Mouse (Mus musculus): Measurements from ENCODE around the gene Ddah2. TPM values are rescaled to one million over a fixed set of nuclear protein-coding genes. Genes with fewer than 3 reads are reported as not detected.

The Ddah2 gene
- total and polyA plus RNA-seq, 2 experiments from 2014 or later, result 204 to 210 TPM

DNA sequence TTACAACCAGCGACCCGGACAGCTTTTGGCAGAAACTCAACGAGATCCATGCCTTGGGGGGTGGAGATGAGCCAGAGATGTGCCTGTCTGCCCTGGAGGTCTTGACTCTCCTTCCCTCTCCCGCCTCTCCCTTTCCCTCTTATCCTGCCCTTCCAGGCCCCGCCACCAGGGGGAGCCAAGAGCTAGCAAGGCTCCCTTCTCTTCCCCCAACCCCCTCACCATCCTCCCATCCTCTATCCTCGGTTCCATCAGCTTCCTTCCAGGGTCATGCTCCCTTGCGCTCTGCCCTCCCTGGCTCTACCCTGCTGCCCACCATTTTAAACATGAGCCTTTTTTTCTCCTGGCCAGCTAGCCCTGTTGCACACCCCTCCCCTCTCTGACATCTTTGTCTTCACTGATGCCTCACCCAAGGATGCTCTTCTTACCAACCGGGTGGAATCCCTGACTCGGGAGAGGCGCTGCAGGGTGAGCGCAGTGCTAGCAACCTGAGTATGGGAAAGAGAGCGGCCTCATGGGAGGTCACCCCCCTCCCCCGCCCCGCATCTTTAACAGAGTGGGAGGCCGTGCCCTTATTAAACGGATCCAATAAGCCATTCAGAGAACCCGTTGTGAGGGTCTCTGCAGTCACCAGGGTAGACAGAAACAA is 37.5 kb upstream of the Ddah2 start:
- H3K4me3 ChIP-seq (ENCODE audit: low read depth, low read length), result no peak overlapping the region
- no peak overlapping the region; the same call in 1 of the 2 replicates for H3K27ac ChIP-seq (ENCODE audit: low read depth, low read length)
- H3K4me1 ChIP-seq (ENCODE audit: insufficient read depth, low read length), result no peaks in the 10 kb centered on the region
- peak; percentile 88 for TF ChIP-seq CTCF (IDR thresholded peaks at IDR 0.05)
- H3K27me3 ChIP-seq (ENCODE audit: insufficient read depth, low read length), result no peaks in the 10 kb centered on the region
- DNase-seq (ENCODE audit: low spot score), result peak; percentile 64
- peaks cover 2% of the 10 kb centered on the region; the same call in 1 of the 2 replicates for H3K36me3 ChIP-seq (ENCODE audit: insufficient read depth, low read length)
- H3K9ac ChIP-seq (replicated peaks; ENCODE audit: low read length, poor library complexity, severe bottlenecking), result no peak overlapping the region
- H3K4me2 ChIP-seq (ENCODE audit: low read depth, low read length, poor library complexity, severe bottlenecking), result no peak overlapping the region
- no peaks in the 10 kb centered on the region for H3K9me3 ChIP-seq (ENCODE audit: low read length)
- ATAC-seq (ENCODE audit: low FRiP score), result peak; percentile 29; the same call in 1 of the 2 replicates
- WGBS, result 6% methylated on average over 16 of the region's 17 CpGs

DNA sequence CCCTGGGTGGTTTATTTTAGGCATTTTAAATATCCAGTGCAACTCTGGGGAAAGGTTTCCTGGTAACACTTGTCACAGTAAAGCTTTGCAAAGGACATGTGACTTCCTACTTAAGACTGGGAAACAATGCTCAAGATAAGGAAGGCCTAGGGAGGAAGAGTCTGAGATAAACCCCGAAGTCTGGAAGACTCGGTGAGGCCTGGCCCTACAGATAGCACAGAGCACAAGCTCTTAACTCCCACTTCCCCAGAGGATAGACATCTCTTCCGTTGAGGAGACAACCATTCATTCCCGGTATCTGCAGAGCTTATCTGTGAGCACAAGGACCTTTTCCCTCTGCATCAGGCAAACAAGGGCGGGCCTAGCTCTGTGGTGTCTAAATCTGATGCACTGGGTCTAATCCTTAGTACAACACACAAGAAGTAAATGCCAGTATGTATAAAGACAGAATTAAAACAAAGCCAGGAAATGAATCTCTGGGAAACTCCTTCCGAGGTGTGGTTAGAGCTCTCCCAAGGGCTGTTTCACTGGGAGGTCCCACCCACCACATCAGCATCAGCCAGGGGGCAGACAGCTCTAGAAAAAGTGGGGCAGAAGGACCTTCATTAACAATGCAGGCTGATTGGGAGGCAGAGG is 36.9 kb upstream of the Ddah2 start:
- Histone ChIP-seq H3K4me2 (ENCODE audit: low read depth, low read length, poor library complexity, severe bottlenecking) (no peak overlapping the region), H3K4me1 (ENCODE audit: insufficient read depth, low read length) (no peaks in the 10 kb centered on the region), H3K4me3 (ENCODE audit: low read depth, low read length) (no peak overlapping the region), H3K27ac (ENCODE audit: low read depth, low read length) (no peak overlapping the region; the same call in 1 of the 2 replicates), H3K27me3 (ENCODE audit: insufficient read depth, low read length) (no peaks in the 10 kb centered on the region), H3K9me3 (ENCODE audit: low read length) (no peaks in the 10 kb centered on the region), H3K36me3 (ENCODE audit: insufficient read depth, low read length) (no peaks in the 10 kb centered on the region; the same call in 1 of the 2 replicates), H3K9ac (replicated peaks; ENCODE audit: low read length, poor library complexity, severe bottlenecking) (no peak overlapping the region)
- DNase-seq (ENCODE audit: low spot score) (no peak), ATAC-seq (ENCODE audit: low FRiP score) (no peak)
- WGBS, result 50% methylated on average over 6 of the region's 6 CpGs
- TF ChIP-seq CTCF (IDR thresholded peaks at IDR 0.05), result no peak

- no peak for DNase-seq (ENCODE audit: low spot score)
- Histone ChIP-seq H3K27ac (ENCODE audit: low read depth, low read length) (no peak overlapping the region), H3K4me2 (ENCODE audit: low read depth, low read length, poor library complexity, severe bottlenecking) (no peak overlapping the region), H3K4me1 (ENCODE audit: insufficient read depth, low read length) (no peaks in the 10 kb centered on the region), H3K36me3 (ENCODE audit: insufficient read depth, low read length) (no peaks in the 10 kb centered on the region), H3K4me3 (ENCODE audit: low read depth, low read length) (no peak overlapping the region), H3K27me3 (ENCODE audit: insufficient read depth, low read length) (no peaks in the 10 kb centered on the region), H3K9me3 (ENCODE audit: low read length) (no peaks in the 10 kb centered on the region), H3K9ac (replicated peaks; ENCODE audit: low read length, poor library complexity, severe bottlenecking) (no peak overlapping the region)
- 95% methylated on average over 8 of the region's 8 CpGs for WGBS
- no peak for ATAC-seq (ENCODE audit: low FRiP score)
- TF ChIP-seq CTCF (IDR thresholded peaks at IDR 0.05), result no peak
Measured at GRCm38 (mm10) chr17:35022541-35023060, 36.2 kb upstream of the Ddah2 start.

- TF ChIP-seq CTCF (IDR thresholded peaks at IDR 0.05), result no peak
- WGBS, result 88% methylated on average over 5 of the region's 5 CpGs
Measured at GRCm38 (mm10) chr17:35023221-35023620, 35.6 kb upstream of the Ddah2 start.

GRCm38 (mm10) chr17:35023756-35024155 is 35.1 kb upstream of the Ddah2 start:
- no peak for TF ChIP-seq CTCF (IDR thresholded peaks at IDR 0.05)
- Histone ChIP-seq H3K4me2 (ENCODE audit: low read depth, low read length, poor library complexity, severe bottlenecking) (no peak overlapping the region), H3K27ac (ENCODE audit: low read depth, low read length) (no peak overlapping the region), H3K9ac (replicated peaks; ENCODE audit: low read length, poor library complexity, severe bottlenecking) (no peak overlapping the region), H3K36me3 (ENCODE audit: insufficient read depth, low read length) (no peaks in the 10 kb centered on the region), H3K27me3 (ENCODE audit: insufficient read depth, low read length) (no peaks in the 10 kb centered on the region), H3K4me3 (ENCODE audit: low read depth, low read length) (no peak overlapping the region), H3K9me3 (ENCODE audit: low read length) (no peaks in the 10 kb centered on the region), H3K4me1 (ENCODE audit: insufficient read depth, low read length) (no peaks in the 10 kb centered on the region)
- ATAC-seq (ENCODE audit: low FRiP score) (no peak), DNase-seq (ENCODE audit: low spot score) (no peak)
- WGBS, result 80% methylated on average over 4 of the region's 4 CpGs

More at GRCm38 (mm10) chr17:35023221-35023620, 35.6 kb upstream of the Ddah2 start:
- no peaks in the 10 kb centered on the region for H3K4me1 ChIP-seq (ENCODE audit: insufficient read depth, low read length)
- H3K27me3 ChIP-seq (ENCODE audit: insufficient read depth, low read length), result no peaks in the 10 kb centered on the region
- DNase-seq (ENCODE audit: low spot score), result no peak
- no peak overlapping the region for H3K9ac ChIP-seq (replicated peaks; ENCODE audit: low read length, poor library complexity, severe bottlenecking)
- H3K4me3 ChIP-seq (ENCODE audit: low read depth, low read length), result no peak overlapping the region
- H3K27ac ChIP-seq (ENCODE audit: low read depth, low read length), result no peak overlapping the region
- no peak overlapping the region for H3K4me2 ChIP-seq (ENCODE audit: low read depth, low read length, poor library complexity, severe bottlenecking)
- no peaks in the 10 kb centered on the region for H3K36me3 ChIP-seq (ENCODE audit: insufficient read depth, low read length)
- ATAC-seq (ENCODE audit: low FRiP score), result no peak
- H3K9me3 ChIP-seq (ENCODE audit: low read length), result no peaks in the 10 kb centered on the region

DNA sequence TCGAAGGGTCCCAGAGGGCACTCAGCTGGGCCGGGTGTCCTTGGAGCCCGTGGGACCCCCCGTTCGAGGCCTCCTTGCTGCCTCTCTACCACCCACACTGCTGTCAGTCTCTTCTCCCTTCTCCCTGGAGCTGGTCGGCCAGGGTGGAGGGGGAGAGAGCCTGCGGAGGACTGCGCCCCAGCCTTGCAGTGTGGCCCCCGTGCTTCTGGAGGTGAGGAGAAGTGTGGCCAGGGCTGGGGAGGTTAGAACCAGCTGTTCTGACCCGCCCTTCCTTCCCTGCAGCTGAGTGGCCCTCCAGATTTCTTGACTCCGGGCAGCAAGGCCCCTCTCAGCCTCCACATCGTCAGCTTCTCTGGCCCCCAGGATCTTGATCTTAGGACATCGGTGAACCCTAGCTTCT is 34.6 kb upstream of the Ddah2 start:
- no peak overlapping the region for H3K9ac ChIP-seq (replicated peaks; ENCODE audit: low read length, poor library complexity, severe bottlenecking)
- ATAC-seq (ENCODE audit: low FRiP score), result no peak
- no peak overlapping the region for H3K27ac ChIP-seq (ENCODE audit: low read depth, low read length)
- H3K27me3 ChIP-seq (ENCODE audit: insufficient read depth, low read length), result no peaks in the 10 kb centered on the region
- H3K9me3 ChIP-seq (ENCODE audit: low read length), result no peaks in the 10 kb centered on the region
- no peak overlapping the region for H3K4me2 ChIP-seq (ENCODE audit: low read depth, low read length, poor library complexity, severe bottlenecking)
- H3K4me1 ChIP-seq (ENCODE audit: insufficient read depth, low read length), result no peaks in the 10 kb centered on the region
- WGBS, result 75% methylated on average over 13 of the region's 13 CpGs
- TF ChIP-seq CTCF (IDR thresholded peaks at IDR 0.05), result no peak
- no peaks in the 10 kb centered on the region for H3K36me3 ChIP-seq (ENCODE audit: insufficient read depth, low read length)
- no peak for DNase-seq (ENCODE audit: low spot score)
- no peak overlapping the region for H3K4me3 ChIP-seq (ENCODE audit: low read depth, low read length)

Measured in midbrain, postnatal 0 days (tissue).